Mouse (Mus musculus) ES-Bruce4 (cell line): ENCODE data around the gene M1ap.

Experiments used
- CTCF ChIP-seq: IDR thresholded peaks from one replicate; pipeline ENCODE4 v1.8.1; 2011; ENCODE audit warnings: low read depth, low read length
- EP300 ChIP-seq: IDR thresholded peaks from 2 replicates; pipeline ENCODE4 v1.6.1; 2011; ENCODE audit warnings: low read depth, low read length; ENCODE audit not compliant: insufficient read depth
- POLR2A ChIP-seq: IDR thresholded peaks from one replicate; pipeline ENCODE4 v1.8.1; 2011; ENCODE audit warnings: low read length; ENCODE audit not compliant: insufficient read depth

GRCm38 (mm10) chr6:82925005-82925404 is 21.7 kb upstream of the M1ap start:
- peak; percentile 36 for TF ChIP-seq CTCF
- no peak for TF ChIP-seq EP300
- TF ChIP-seq POLR2A: no peak
